Mouse (Mus musculus): Measurements from ENCODE around the gene Cx3cr1. TPM values are rescaled to one million over a fixed set of nuclear protein-coding genes. Genes with fewer than 3 reads are reported as not detected.

The Cx3cr1 gene
- polyA plus RNA-seq, 1 experiment from 2014 or later: 3.9 TPM

DNA sequence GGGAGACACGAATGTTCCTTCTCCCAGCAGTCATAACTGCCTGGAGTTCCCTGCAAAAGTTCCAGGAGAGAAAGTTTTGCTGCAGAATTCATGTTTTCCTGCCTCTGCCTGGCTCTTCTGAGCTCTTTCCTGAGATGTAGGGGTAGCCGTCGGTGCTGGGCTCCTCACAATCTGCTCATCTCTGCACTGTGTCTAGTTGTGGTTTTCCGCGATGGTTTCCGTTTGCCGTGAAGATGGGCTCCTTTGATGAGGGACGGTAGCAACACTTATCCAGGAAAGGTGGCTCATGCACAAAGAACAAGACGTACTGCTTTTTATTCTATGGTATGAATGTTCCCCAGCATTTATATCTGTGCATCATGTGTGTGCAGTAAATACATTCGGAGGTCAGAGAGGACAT is 39.3 kb downstream of the Cx3cr1 start:
- Histone ChIP-seq H3K4me2 (ENCODE audit: low read depth, low read length, severe bottlenecking) (no peak overlapping the region), H3K4me3 (ENCODE audit: low read depth, low read length) (no peak overlapping the region), H3K36me3 (ENCODE audit: control insufficient read depth, insufficient read depth, low read length) (no peaks in the 10 kb centered on the region), H3K4me1 (replicated peaks; ENCODE audit: control insufficient read depth, insufficient read depth, low read length) (no peaks in the 10 kb centered on the region), H3K27me3 (ENCODE audit: control insufficient read depth, insufficient read depth, low read length) (no peaks in the 10 kb centered on the region), H3K27ac (ENCODE audit: low read depth, low read length) (no peak overlapping the region), H3K9ac (ENCODE audit: low read length) (no peak overlapping the region), H3K9me3 (ENCODE audit: control insufficient read depth, low read length) (no peaks in the 10 kb centered on the region)
- ATAC-seq (replicated peaks; ENCODE audit: low FRiP score) (no peak), DNase-seq (ENCODE audit: low spot score) (no peak)
- WGBS: 87% methylated on average over 10 of the region's 10 CpGs

DNA sequence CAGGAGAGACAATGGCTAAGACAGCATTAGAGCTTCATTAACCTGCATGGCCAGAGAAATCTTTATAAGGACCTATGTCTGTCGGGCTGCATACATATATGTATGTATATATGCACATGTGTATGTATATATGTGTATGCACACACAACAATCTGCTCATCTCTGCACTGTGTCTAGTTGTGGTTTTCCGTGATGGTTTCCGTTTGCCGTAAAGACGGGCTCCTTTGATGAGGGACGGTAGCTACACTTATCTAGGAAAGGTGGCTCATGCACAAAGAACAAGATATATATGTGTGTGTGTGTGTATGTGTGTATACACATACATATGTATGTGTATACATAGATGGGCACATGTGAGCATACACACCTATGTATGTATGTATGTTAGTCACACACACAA is 39.8 kb downstream of the Cx3cr1 start:
- Histone ChIP-seq H3K27ac (ENCODE audit: low read depth, low read length) (no peak overlapping the region), H3K9ac (ENCODE audit: low read length) (no peak overlapping the region), H3K4me1 (replicated peaks; ENCODE audit: control insufficient read depth, insufficient read depth, low read length) (no peaks in the 10 kb centered on the region), H3K4me2 (ENCODE audit: low read depth, low read length, severe bottlenecking) (no peak overlapping the region), H3K36me3 (ENCODE audit: control insufficient read depth, insufficient read depth, low read length) (no peaks in the 10 kb centered on the region), H3K4me3 (ENCODE audit: low read depth, low read length) (no peak overlapping the region), H3K9me3 (ENCODE audit: control insufficient read depth, low read length) (no peaks in the 10 kb centered on the region), H3K27me3 (ENCODE audit: control insufficient read depth, insufficient read depth, low read length) (no peaks in the 10 kb centered on the region)
- WGBS: 92% methylated on average over 6 of the region's 6 CpGs
- ATAC-seq (replicated peaks; ENCODE audit: low FRiP score): no peak
- no peak for DNase-seq (ENCODE audit: low spot score)

DNA sequence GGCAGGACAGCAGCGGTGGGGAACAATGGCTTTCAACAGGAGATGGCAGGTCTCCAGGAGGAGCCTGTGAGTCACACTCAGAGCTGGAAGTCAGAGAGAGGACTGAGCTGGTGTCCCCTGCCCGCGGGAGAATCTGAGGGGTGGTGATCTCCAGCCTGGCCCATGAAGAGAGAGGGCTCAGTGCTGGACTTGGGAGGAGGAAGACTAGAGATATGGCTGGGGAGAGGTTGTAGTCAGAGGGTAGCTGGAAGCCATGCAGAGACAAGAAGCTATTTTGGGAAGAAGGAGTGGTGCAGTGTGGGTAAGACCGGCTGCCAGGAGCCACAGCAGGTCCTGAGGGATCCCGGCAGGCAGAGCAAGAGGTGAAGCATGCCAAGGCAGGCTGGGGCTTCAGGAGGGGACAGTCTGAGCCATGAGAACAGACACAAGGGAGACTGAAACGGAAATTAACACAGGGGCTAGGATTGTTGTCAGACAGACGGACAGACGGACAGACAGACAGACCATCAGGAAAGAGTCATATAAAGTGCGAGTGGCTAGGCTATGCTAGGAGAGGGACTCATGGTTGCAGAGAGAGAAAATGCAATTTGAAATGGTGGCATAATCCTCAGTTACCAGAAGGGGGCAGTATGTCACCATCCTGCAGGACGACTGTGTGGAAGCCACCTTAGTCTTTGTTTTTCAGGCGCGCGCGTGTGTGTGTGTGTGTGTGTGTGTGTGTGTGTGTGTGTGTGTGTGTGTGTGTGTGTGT is 42.1 kb downstream of the Cx3cr1 start:
- 32% methylated on average over 14 of the region's 14 CpGs for WGBS
- H3K9ac ChIP-seq (ENCODE audit: low read length): no peak overlapping the region
- H3K27ac ChIP-seq (ENCODE audit: low read depth, low read length): no peak overlapping the region
- H3K4me1 ChIP-seq (replicated peaks; ENCODE audit: control insufficient read depth, insufficient read depth, low read length): no peaks in the 10 kb centered on the region
- no peaks in the 10 kb centered on the region for H3K27me3 ChIP-seq (ENCODE audit: control insufficient read depth, insufficient read depth, low read length)
- H3K4me2 ChIP-seq (ENCODE audit: low read depth, low read length, severe bottlenecking): no peak overlapping the region
- H3K4me3 ChIP-seq (ENCODE audit: low read depth, low read length): no peak overlapping the region
- H3K9me3 ChIP-seq (ENCODE audit: control insufficient read depth, low read length): no peaks in the 10 kb centered on the region
- no peaks in the 10 kb centered on the region for H3K36me3 ChIP-seq (ENCODE audit: control insufficient read depth, insufficient read depth, low read length)
- peak; percentile 74 for DNase-seq (ENCODE audit: low spot score)
- 0 out of 2 replicates have a peak, but pooled peaks have one; percentile 55 for ATAC-seq (replicated peaks; ENCODE audit: low FRiP score)

DNA sequence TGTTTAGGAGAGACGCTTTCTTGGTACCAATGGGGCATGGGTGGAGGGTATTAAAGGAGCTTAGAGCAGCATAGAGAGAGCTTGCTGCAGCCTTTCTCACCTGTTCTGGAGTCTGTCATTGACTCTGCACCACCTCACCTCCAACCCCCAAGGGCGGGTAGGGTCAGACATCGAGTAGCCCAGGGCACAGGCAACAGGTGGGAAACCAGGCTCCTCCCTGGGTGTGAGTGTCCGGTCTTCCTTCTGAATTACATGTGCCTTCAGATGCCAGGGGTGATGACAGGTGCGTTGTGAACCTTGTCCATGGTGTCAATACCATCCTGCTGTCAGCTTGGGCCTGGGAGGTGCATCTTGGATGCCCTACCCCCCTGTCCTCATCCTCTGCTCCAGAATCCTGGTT is 45.1 kb downstream of the Cx3cr1 start:
- no peaks in the 10 kb centered on the region for H3K27me3 ChIP-seq (ENCODE audit: control insufficient read depth, insufficient read depth, low read length)
- 78% methylated on average over 5 of the region's 5 CpGs for WGBS
- no peak overlapping the region for H3K9ac ChIP-seq (ENCODE audit: low read length)
- H3K4me3 ChIP-seq (ENCODE audit: low read depth, low read length): no peak overlapping the region
- no peak for DNase-seq (ENCODE audit: low spot score)
- H3K9me3 ChIP-seq (ENCODE audit: control insufficient read depth, low read length): no peaks in the 10 kb centered on the region
- no peak overlapping the region for H3K4me2 ChIP-seq (ENCODE audit: low read depth, low read length, severe bottlenecking)
- H3K36me3 ChIP-seq (ENCODE audit: control insufficient read depth, insufficient read depth, low read length): no peaks in the 10 kb centered on the region
- no peak for ATAC-seq (replicated peaks; ENCODE audit: low FRiP score)
- H3K27ac ChIP-seq (ENCODE audit: low read depth, low read length): no peak overlapping the region
- no peaks in the 10 kb centered on the region for H3K4me1 ChIP-seq (replicated peaks; ENCODE audit: control insufficient read depth, insufficient read depth, low read length)

DNA sequence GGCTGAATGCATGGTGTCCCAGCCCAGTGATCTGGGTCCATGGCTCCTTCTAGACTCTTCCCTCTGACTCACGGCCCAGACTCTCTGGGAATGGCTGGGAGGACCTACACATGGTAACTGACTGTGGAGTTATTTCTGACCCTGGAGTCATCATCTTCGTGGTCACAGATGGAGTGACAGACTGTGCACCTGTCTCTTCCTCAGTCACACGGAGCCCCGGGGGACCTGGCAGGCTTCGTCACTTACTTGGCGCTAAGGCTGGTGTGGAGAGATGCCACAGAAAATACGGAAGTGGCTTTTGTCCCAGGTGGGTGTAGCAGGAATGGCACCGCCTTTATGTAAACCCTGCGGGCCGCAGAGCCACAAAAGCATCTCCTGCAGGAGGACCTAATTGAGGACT is 45.5 kb downstream of the Cx3cr1 start:
- Histone ChIP-seq H3K27me3 (ENCODE audit: control insufficient read depth, insufficient read depth, low read length) (no peaks in the 10 kb centered on the region), H3K4me3 (ENCODE audit: low read depth, low read length) (no peak overlapping the region), H3K9me3 (ENCODE audit: control insufficient read depth, low read length) (no peaks in the 10 kb centered on the region), H3K27ac (ENCODE audit: low read depth, low read length) (no peak overlapping the region), H3K4me2 (ENCODE audit: low read depth, low read length, severe bottlenecking) (no peak overlapping the region), H3K9ac (ENCODE audit: low read length) (no peak overlapping the region), H3K4me1 (replicated peaks; ENCODE audit: control insufficient read depth, insufficient read depth, low read length) (no peaks in the 10 kb centered on the region), H3K36me3 (ENCODE audit: control insufficient read depth, insufficient read depth, low read length) (no peaks in the 10 kb centered on the region)
- DNase-seq (ENCODE audit: low spot score): no peak
- ATAC-seq (replicated peaks; ENCODE audit: low FRiP score): no peak
- 85% methylated on average over 10 of the region's 10 CpGs for WGBS

DNA sequence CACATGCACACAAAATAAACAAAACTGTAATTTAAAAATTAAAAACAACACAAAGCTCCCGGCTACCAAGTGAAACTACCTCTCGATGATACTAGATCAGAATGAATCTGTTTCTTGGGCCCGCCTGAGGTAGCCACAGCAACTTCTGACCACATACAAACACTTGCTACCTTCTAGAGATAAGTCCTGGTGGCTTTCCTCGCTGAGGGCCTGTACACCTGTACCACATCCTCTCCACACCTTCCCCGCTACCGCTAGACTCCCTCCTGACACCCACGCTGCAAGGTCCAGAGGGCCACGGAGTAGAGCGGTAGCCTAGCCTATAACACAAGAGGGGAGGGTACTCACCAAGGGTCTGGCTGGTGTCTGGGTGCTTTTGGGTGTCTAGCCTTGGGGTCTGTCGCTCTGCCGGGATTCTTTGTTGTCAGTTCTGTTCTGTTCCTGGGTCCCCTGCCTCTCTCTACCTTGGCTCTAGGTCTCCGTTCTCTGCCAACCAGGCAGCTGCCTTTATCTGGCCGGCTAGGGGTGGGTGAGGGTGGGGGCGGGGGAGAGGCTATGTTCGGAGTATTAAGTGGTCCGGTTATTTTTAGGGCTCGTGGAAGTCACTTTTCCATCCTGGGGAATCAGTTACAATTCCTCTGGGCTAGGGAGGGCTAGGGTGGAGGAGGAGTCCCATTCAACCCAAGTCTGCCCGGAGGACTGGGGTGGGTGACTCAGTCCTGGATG is 46.4 kb downstream of the Cx3cr1 start, which contains the start of gene Xirp1:
Gene Xirp1, minus strand, starts transcription at position 513 of the 726 bp plus-strand sequence.
- H3K9ac ChIP-seq (ENCODE audit: low read length): no peak within 1 kb of the TSS
- no peaks in the 10 kb centered on the region for H3K9me3 ChIP-seq (ENCODE audit: control insufficient read depth, low read length)
- no peak for ATAC-seq (replicated peaks; ENCODE audit: low FRiP score)
- WGBS: 87% methylated on average over 18 of the region's 18 CpGs
- H3K27ac ChIP-seq (ENCODE audit: low read depth, low read length): no peak within 1 kb of the TSS
- no peaks in the 10 kb centered on the region for H3K4me1 ChIP-seq (replicated peaks; ENCODE audit: control insufficient read depth, insufficient read depth, low read length)
- DNase-seq (ENCODE audit: low spot score): no peak
- no peak within 1 kb of the TSS for H3K4me3 ChIP-seq (ENCODE audit: low read depth, low read length)
- no peaks in the 10 kb centered on the region for H3K36me3 ChIP-seq (ENCODE audit: control insufficient read depth, insufficient read depth, low read length)
- H3K27me3 ChIP-seq (ENCODE audit: control insufficient read depth, insufficient read depth, low read length): no peaks in the 10 kb centered on the region
- no peak within 1 kb of the TSS for H3K4me2 ChIP-seq (ENCODE audit: low read depth, low read length, severe bottlenecking)

DNA sequence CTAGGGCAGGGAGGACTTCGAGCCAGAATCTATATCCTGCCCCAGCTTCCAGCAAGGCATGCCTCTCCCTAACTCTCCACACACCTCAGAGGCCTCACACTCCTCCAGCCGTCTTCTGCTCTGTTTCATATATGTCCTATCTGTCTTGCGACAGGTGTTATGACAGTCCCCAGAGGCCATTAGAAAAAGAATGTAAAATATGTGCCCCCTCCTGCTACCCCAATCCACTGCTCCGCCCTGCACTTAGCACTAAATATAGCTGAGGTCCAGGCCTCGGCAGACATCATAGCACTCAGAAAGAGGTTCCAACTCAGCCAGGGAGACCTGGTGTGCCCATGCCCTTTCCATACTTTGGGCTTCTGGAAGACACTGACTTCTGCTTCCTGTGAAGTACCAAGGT is 48.5 kb downstream of the Cx3cr1 start:
- DNase-seq (ENCODE audit: low spot score) (no peak), ATAC-seq (replicated peaks; ENCODE audit: low FRiP score) (no peak)
- 71% methylated on average over 5 of the region's 5 CpGs for WGBS
- H3K36me3 ChIP-seq (ENCODE audit: control insufficient read depth, insufficient read depth, low read length): no peaks in the 10 kb centered on the region
- no peak overlapping the region for H3K4me2 ChIP-seq (ENCODE audit: low read depth, low read length, severe bottlenecking)
- 0 out of 2 replicates have a peak, but pooled peaks cover 1% of the 10 kb centered on the region for H3K4me1 ChIP-seq (replicated peaks; ENCODE audit: control insufficient read depth, insufficient read depth, low read length)
- H3K9me3 ChIP-seq (ENCODE audit: control insufficient read depth, low read length): no peaks in the 10 kb centered on the region
- H3K9ac ChIP-seq (ENCODE audit: low read length): no peak overlapping the region
- H3K4me3 ChIP-seq (ENCODE audit: low read depth, low read length): no peak overlapping the region
- no peaks in the 10 kb centered on the region for H3K27me3 ChIP-seq (ENCODE audit: control insufficient read depth, insufficient read depth, low read length)
- H3K27ac ChIP-seq (ENCODE audit: low read depth, low read length): no peak overlapping the region

DNA sequence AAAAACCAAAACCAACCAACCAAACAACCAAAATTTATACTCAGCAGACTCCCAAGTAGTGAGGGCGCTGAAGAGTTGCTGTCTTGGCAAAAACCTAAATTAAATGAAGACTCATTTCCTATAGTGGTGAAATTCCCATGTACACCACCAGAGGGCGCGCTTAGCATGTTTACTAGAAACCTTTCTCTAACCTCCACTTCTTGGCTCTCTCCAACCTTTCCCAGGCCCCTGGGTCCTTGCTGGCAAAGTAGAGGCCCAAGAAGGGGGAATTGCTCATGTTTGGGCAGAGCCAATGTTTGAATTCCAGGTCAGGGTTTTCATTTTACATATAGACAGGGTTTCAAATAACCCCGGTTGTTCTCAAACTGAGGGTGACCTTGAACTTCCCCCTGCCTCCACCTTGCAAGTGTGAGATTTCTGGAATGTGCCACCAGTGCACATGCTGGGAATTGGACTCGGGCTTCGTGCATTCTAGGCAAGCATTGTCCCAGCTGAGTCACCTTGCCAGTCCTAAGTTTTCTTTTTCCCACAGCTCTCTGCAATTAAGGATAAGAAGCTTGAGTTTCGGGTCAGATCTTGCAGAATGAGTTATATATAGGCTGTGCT is 49.3 kb downstream of the Cx3cr1 start:
- ATAC-seq (replicated peaks; ENCODE audit: low FRiP score): no peak
- Histone ChIP-seq H3K4me1 (replicated peaks; ENCODE audit: control insufficient read depth, insufficient read depth, low read length) (0 out of 2 replicates have a peak, but pooled peaks cover 1% of the 10 kb centered on the region), H3K27ac (ENCODE audit: low read depth, low read length) (no peak overlapping the region), H3K27me3 (ENCODE audit: control insufficient read depth, insufficient read depth, low read length) (no peaks in the 10 kb centered on the region), H3K9ac (ENCODE audit: low read length) (no peak overlapping the region), H3K9me3 (ENCODE audit: control insufficient read depth, low read length) (no peaks in the 10 kb centered on the region), H3K36me3 (ENCODE audit: control insufficient read depth, insufficient read depth, low read length) (no peaks in the 10 kb centered on the region), H3K4me3 (ENCODE audit: low read depth, low read length) (no peak overlapping the region), H3K4me2 (ENCODE audit: low read depth, low read length, severe bottlenecking) (no peak overlapping the region)
- peak; percentile 82 for DNase-seq (ENCODE audit: low spot score)
- WGBS: 47% methylated on average over 7 of the region's 7 CpGs
